9 mouse cellular contexts compared by ENCODE assay signal in genomic region chr14:25564577-25564976, GRCm38 (mm10).
DNase-seq lines count a peak whose midpoint lies in the region; ATAC-seq lines count a peak whose summit lies in the region.
"Had no signal": no experiment of that assay in that cellular context is flagged by ENCODE, and none has a peak within 500 bp of the region (broad histone marks: within the 10 kb centered on the region; RNA-seq: fewer than 3 reads in every experiment).

No protein-coding gene starts in this region.

- H3K4me2 ChIP-seq in forebrain, embryonic 12.5 days = no peak overlapping the region
- no peak overlapping the region for H3K4me2 ChIP-seq in forebrain, embryonic 11.5 days (ENCODE audit: low read depth, low read length, severe bottlenecking)
- no peak overlapping the region for H3K4me2 ChIP-seq in liver, embryonic 11.5 days
- no peak overlapping the region for H3K4me2 ChIP-seq in liver, embryonic 12.5 days
- no peak overlapping the region for H3K4me2 ChIP-seq in hindbrain, embryonic 15.5 days
- H3K4me2 ChIP-seq in neural tube, embryonic 15.5 days = no peak overlapping the region

- 71% methylated on average over 8 of the region's 8 CpGs for WGBS in forebrain, embryonic 12.5 days
- 69% methylated on average over 8 of the region's 8 CpGs for WGBS in forebrain, embryonic 11.5 days
- WGBS in liver, embryonic 11.5 days = 83% methylated on average over 8 of the region's 8 CpGs
- WGBS in liver, embryonic 12.5 days (ENCODE audit: insufficient replicate concordance) = 78% methylated on average over 8 of the region's 8 CpGs
- WGBS in hindbrain, embryonic 15.5 days = 40% methylated on average over 8 of the region's 8 CpGs
- 38% methylated on average over 8 of the region's 8 CpGs for WGBS in neural tube, embryonic 15.5 days

- H3K9me3 ChIP-seq in forebrain, embryonic 12.5 days = no peaks in the 10 kb centered on the region
- no peaks in the 10 kb centered on the region for H3K9me3 ChIP-seq in forebrain, embryonic 11.5 days (ENCODE audit: control insufficient read depth, low read length)
- no peaks in the 10 kb centered on the region for H3K9me3 ChIP-seq in liver, embryonic 11.5 days (ENCODE audit: control insufficient read depth, low read length)
- H3K9me3 ChIP-seq in liver, embryonic 12.5 days (replicated peaks) = no peaks in the 10 kb centered on the region
- no peaks in the 10 kb centered on the region for H3K9me3 ChIP-seq in hindbrain, embryonic 15.5 days
- H3K9me3 ChIP-seq in neural tube, embryonic 15.5 days (replicated peaks) = no peaks in the 10 kb centered on the region

- no peaks in the 10 kb centered on the region for H3K27me3 ChIP-seq in forebrain, embryonic 12.5 days
- H3K27me3 ChIP-seq in forebrain, embryonic 11.5 days (ENCODE audit: control insufficient read depth, insufficient read depth, low read length) = no peaks in the 10 kb centered on the region
- H3K27me3 ChIP-seq in liver, embryonic 11.5 days (replicated peaks; ENCODE audit: control insufficient read depth, insufficient read depth, low read length) = no peaks in the 10 kb centered on the region
- no peaks in the 10 kb centered on the region for H3K27me3 ChIP-seq in liver, embryonic 12.5 days (replicated peaks)
- H3K27me3 ChIP-seq in hindbrain, embryonic 15.5 days = no peaks in the 10 kb centered on the region
- no peaks in the 10 kb centered on the region for H3K27me3 ChIP-seq in neural tube, embryonic 15.5 days (replicated peaks)

- H3K9ac ChIP-seq in forebrain, embryonic 12.5 days = no peak overlapping the region; the same call in 1 of the 2 replicates
- H3K9ac ChIP-seq in forebrain, embryonic 11.5 days (ENCODE audit: low read length) = no peak overlapping the region
- no peak overlapping the region for H3K9ac ChIP-seq in liver, embryonic 11.5 days (ENCODE audit: low read depth, low read length)
- no peak overlapping the region for H3K9ac ChIP-seq in liver, embryonic 12.5 days
- H3K9ac ChIP-seq in hindbrain, embryonic 15.5 days = no peak overlapping the region
- H3K9ac ChIP-seq in neural tube, embryonic 15.5 days (replicated peaks) = 0 out of 2 replicates have a peak overlapping the region, but pooled peaks have one; percentile 10

- DNase-seq in forebrain, embryonic 11.5 days (ENCODE audit: low spot score) = no peak
- no peak for DNase-seq in liver, embryonic 11.5 days (ENCODE audit: low spot score)
- DNase-seq in adrenal gland, adult 2 months = no peak
- no peak for DNase-seq in layer of hippocampus, postnatal 14 days (ENCODE audit: low spot score in 2 of 2)

- peaks cover 30% of the 10 kb centered on the region for H3K36me3 ChIP-seq in forebrain, embryonic 12.5 days (replicated peaks)
- H3K36me3 ChIP-seq in forebrain, embryonic 11.5 days (ENCODE audit: control insufficient read depth, insufficient read depth, low read length) = no peaks in the 10 kb centered on the region
- H3K36me3 ChIP-seq in liver, embryonic 11.5 days (ENCODE audit: control insufficient read depth, insufficient read depth, low read length) = no peaks in the 10 kb centered on the region; the same call in 1 of the 2 replicates
- H3K36me3 ChIP-seq in liver, embryonic 12.5 days = peaks cover 33% of the 10 kb centered on the region
- no peaks in the 10 kb centered on the region for H3K36me3 ChIP-seq in hindbrain, embryonic 15.5 days
- H3K36me3 ChIP-seq in neural tube, embryonic 15.5 days = no peaks in the 10 kb centered on the region
- H3K36me3 ChIP-seq: G1E had no signal

- peaks cover 31% of the 10 kb centered on the region for H3K4me1 ChIP-seq in forebrain, embryonic 12.5 days
- 0 out of 2 replicates have a peak, but pooled peaks cover 6% of the 10 kb centered on the region for H3K4me1 ChIP-seq in forebrain, embryonic 11.5 days (replicated peaks; ENCODE audit: control insufficient read depth, insufficient read depth, low read length)
- H3K4me1 ChIP-seq in liver, embryonic 11.5 days (replicated peaks; ENCODE audit: control insufficient read depth, insufficient read depth, low read length) = peaks cover 42% of the 10 kb centered on the region
- peaks cover 60% of the 10 kb centered on the region for H3K4me1 ChIP-seq in liver, embryonic 12.5 days
- H3K4me1 ChIP-seq in hindbrain, embryonic 15.5 days (replicated peaks) = peaks cover 54% of the 10 kb centered on the region
- peaks cover 58% of the 10 kb centered on the region for H3K4me1 ChIP-seq in neural tube, embryonic 15.5 days

- H3K27ac ChIP-seq in forebrain, embryonic 12.5 days = peak overlapping the region; percentile 75
- H3K27ac ChIP-seq in forebrain, embryonic 11.5 days (ENCODE audit: low read depth, low read length) = no peak overlapping the region
- 0 out of 2 replicates have a peak overlapping the region, but pooled peaks have one; percentile 38 for H3K27ac ChIP-seq in liver, embryonic 11.5 days (ENCODE audit: low read depth, low read length)
- H3K27ac ChIP-seq in liver, embryonic 12.5 days = no peak overlapping the region
- H3K27ac ChIP-seq in hindbrain, embryonic 15.5 days (replicated peaks) = peak overlapping the region; percentile 70
- peak overlapping the region; percentile 72 for H3K27ac ChIP-seq in neural tube, embryonic 15.5 days (replicated peaks)

- ATAC-seq in forebrain, embryonic 12.5 days (ENCODE audit: low FRiP score) = peak; percentile 36; the same call in 1 of the 2 replicates
- ATAC-seq in forebrain, embryonic 11.5 days (replicated peaks; ENCODE audit: low FRiP score) = no peak
- ATAC-seq in liver, embryonic 11.5 days (replicated peaks; ENCODE audit: low FRiP score) = no peak
- ATAC-seq in liver, embryonic 12.5 days = no peak
- ATAC-seq in hindbrain, embryonic 15.5 days (ENCODE audit: low FRiP score, low read depth) = peak; percentile 23; the same call in 1 of the 2 replicates
- 0 out of 2 replicates have a peak, but pooled peaks have one; percentile 19 for ATAC-seq in neural tube, embryonic 15.5 days (ENCODE audit: low FRiP score)

- H3K4me3 ChIP-seq in forebrain, embryonic 12.5 days (replicated peaks) = no peak overlapping the region
- H3K4me3 ChIP-seq in forebrain, embryonic 11.5 days (ENCODE audit: low read depth, low read length) = no peak overlapping the region
- no peak overlapping the region for H3K4me3 ChIP-seq in liver, embryonic 11.5 days (ENCODE audit: low read depth, low read length)
- no peak overlapping the region for H3K4me3 ChIP-seq in liver, embryonic 12.5 days
- H3K4me3 ChIP-seq in hindbrain, embryonic 15.5 days = no peak overlapping the region
- H3K4me3 ChIP-seq in neural tube, embryonic 15.5 days (replicated peaks) = no peak overlapping the region

Comparison
In these comparisons a context has a peak if more than half of its experiments do, and no peak if none do; other contexts are left out.
1. ATAC-seq: peak in forebrain, embryonic 12.5 days (single experiment), hindbrain, embryonic 15.5 days (single experiment) and neural tube, embryonic 15.5 days (single experiment); none in forebrain, embryonic 11.5 days (single experiment), liver, embryonic 11.5 days (single experiment) and liver, embryonic 12.5 days (single experiment).
2. H3K27ac ChIP-seq: peak in forebrain, embryonic 12.5 days (single experiment), liver, embryonic 11.5 days (single experiment), hindbrain, embryonic 15.5 days (single experiment) and neural tube, embryonic 15.5 days (single experiment); none in forebrain, embryonic 11.5 days (single experiment) and liver, embryonic 12.5 days (single experiment).